Mouse (Mus musculus): Measurements from ENCODE around the gene Chmp3. TPM values are rescaled to one million over a fixed set of nuclear protein-coding genes. Genes with fewer than 3 reads are reported as not detected.

Chmp3 gene
- total RNA-seq (2015; ENCODE audit: low replicate concordance) (57.4 and 62.0 TPM in 2 replicates), total RNA-seq (2017; ENCODE audit: low replicate concordance) (133 and 187 TPM in 2 replicates)

DNA sequence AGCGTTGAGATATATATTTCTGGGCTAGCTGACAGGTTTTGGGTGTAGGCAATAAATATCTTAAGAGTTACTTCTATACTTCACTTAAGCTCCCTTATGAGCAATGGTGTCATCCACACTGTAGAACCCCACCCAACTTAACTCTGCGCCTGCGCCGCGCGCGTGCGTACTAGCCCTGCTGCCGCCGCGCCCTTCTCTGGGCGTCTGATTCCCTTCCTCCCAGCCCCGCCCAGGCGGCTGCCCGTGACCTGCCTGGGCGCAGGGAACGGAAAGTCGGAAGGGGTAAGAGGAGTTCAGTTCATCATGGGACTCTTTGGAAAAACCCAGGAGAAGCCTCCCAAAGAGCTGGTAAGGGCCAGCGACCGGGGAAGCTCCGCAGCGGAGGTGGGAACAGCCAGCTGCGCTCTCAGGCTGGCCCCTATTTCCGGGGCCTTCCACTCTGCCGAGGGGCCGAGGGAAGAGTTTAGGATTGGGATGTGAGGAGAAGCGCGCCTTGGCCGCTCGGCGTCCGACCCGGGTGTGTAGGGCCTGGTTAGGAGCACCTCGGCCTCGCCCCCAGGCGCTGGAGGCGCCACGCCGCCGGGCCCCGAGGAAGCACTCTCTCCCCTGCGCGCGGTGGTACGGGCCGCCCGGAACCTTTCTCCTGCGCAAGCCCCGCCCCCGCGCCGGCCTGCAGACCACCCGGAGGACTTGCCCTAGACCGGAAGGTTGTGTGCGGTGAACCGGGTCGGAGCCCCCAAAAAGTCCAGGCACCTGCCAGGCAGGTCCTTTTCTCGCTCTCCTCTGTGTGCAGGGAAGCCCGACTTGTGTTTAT, at the start of gene Chmp3:
Chmp3 (plus strand) TSS at position 112 of the 814 bp plus-strand sequence.
- peak; percentile 98 for ATAC-seq (replicated peaks; ENCODE audit: low FRiP score, poor library complexity, severe bottlenecking)

DNA sequence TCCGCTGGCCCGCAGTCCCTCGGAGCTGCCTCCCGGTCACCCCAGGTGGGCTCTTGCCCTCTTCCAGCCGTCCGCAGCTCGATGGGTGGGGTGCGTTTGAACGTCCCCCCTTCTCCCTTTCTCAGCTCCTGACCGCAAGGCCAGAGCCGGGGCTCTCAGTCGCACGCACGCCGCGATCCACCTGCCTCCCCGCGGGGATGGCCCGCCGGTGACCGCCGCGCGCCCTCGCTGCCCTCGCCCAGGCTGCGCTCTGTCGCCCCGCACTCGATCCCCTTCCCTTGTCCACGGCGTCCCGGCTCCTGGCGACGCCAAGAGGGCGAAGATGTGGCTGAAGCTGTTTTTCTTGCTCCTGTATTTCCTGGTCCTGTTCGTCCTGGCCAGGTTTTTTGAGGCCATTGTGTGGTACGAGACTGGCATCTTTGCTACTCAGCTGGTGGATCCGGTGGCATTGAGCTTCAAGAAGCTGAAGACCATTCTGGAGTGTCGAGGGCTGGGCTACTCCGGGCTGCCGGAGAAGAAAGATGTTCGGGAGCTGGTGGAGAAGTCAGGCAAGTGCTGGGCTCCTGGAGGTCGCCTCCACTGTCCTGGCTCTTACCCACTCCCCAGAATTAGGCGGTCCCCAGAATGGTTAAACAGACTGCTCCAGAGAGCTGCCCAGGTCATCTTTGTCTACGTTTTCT, 49.1 kb upstream of the Chmp3 start:
- ATAC-seq (replicated peaks; ENCODE audit: low FRiP score, poor library complexity, severe bottlenecking) = peak; percentile 77

DNA sequence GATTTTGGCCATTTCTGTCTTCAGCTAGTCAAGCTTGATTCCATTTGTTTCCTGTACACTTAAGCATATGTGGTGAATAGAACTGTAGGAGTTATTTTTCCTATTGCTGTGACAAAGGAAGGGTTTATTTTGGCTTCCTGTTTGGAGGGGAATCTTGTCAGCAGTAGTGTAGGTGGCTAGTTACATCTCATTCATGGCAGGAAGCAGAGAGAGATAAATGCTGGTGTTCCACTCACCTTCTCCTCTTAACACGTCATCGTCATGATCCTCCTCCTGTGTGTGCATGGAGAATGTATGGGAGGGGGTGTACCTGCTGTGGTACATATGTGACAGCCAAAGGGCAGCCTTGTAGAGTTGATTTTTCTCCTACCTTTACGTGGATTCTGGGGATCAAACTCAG, 43.0 kb upstream of the Chmp3 start:
- ATAC-seq (replicated peaks; ENCODE audit: low FRiP score, poor library complexity, severe bottlenecking) = no peak

DNA sequence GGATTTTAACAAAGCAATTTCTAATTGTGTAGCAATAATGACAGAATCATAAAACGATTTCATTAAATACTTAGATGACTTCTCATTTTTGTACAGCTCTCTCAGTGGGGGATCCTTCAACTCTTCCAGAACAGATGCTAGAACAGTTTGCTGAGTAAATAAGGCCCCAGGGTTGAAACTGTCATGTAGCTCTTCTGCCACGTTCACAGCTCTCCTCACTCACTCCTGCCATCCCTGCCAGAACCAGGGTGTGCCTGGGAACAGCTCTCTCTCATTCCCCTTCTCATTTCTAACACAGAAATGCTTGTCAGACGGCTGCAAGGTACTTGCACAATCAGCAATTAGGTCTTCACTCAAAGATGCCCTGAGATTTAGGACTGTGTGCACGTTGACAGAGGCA, 40.6 kb upstream of the Chmp3 start:
- ATAC-seq (replicated peaks; ENCODE audit: low FRiP score, poor library complexity, severe bottlenecking) = no peak

DNA sequence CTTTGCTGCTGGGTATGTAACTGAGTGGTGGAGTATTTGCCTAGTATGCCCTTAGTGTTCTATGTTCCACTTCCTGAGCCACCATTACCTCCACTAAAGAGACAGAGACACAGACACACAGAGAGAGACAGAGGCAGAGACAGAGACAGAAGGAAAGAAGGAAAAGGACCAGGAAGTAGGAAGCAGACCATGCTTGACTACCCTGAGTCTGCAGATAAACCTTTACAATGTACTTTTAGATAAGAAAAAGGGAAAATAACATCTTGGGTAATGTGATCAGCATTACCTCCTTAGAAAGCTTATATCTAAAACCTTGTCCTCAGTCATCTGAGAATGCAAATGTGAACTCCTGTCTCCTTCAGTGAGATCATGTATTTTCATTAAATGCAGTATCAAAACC, 39.9 kb upstream of the Chmp3 start:
- no peak for ATAC-seq (replicated peaks; ENCODE audit: low FRiP score, poor library complexity, severe bottlenecking)

DNA sequence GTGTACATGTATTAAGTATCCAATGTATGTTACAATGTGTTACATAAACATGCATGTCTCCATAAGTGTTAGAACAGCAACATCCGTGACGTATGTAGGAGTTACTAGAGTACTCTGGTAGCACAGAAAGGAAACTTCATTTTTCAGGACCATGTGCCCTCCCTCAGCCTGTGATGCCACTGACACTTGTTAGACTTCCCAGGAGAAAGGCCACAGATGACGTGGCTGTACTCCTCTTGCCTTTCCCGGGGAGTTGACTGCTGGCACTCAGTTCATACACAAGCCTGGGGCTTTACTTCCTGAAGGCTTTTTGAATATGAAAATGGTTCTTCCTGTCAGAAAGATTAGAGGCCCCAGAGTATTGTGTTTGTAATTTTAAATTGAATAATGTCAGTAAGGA, 39.5 kb upstream of the Chmp3 start:
- no peak for ATAC-seq (replicated peaks; ENCODE audit: low FRiP score, poor library complexity, severe bottlenecking)

DNA sequence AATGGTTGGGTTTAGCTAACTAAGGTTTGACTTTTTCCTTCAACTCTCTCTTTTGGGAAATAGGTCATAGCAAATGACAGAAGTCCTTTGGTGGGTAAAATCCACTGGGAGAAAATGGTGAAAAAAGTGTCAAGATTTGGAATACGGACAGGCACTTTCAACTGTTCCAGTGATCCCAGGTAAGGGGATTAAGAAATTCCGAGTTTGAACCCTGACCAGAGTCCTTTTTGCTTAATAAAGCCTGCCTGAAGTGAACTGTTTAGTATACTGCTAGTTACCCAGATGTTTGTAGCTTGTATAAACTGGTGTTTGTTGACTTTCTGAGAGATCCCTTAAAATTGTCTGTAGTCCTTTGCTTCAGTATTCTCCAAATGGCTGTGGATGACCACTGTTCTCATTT, 37.9 kb upstream of the Chmp3 start:
- no peak for ATAC-seq (replicated peaks; ENCODE audit: low FRiP score, poor library complexity, severe bottlenecking)

DNA sequence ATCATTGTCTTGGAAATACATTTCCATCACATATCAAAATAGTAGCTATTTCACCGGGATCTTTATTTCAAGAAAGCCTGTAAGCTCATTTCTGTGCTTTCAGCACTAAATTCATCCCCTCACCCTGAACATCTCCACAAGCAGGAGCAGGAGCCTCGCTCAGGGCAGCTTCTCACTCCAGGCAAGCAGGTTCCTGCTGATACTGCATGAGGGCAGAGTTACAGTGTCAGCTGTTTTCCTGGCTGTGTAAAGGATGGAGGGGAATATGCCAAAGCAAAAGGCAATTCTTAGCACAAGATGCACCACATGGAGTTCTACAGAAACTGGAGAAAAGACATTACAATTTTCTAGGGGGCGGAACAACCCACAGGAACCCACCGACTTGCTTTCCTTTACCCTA, 24.1 kb upstream of the Chmp3 start:
- ATAC-seq (replicated peaks; ENCODE audit: low FRiP score, poor library complexity, severe bottlenecking) = no peak

DNA sequence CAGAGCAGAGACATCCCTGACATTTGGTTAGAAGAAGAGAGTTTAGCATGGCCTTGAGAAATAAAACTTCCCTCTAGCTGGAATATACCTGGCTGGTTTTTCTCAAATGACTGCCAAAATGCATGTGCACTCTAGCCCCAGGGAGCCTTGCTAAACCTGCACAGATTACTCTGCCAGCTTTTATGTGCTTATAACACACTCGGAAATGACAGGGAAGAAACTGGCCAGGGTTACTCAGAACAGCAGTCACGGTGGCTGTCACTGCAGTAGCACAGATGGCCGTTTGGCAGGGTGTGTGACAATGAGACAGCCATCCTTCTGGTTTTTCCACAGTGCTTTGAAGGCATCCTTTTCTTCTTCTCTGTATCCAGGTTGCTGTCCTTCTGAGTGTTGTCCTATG, 18.0 kb upstream of the Chmp3 start:
- no peak for ATAC-seq (replicated peaks; ENCODE audit: low FRiP score, poor library complexity, severe bottlenecking)

DNA sequence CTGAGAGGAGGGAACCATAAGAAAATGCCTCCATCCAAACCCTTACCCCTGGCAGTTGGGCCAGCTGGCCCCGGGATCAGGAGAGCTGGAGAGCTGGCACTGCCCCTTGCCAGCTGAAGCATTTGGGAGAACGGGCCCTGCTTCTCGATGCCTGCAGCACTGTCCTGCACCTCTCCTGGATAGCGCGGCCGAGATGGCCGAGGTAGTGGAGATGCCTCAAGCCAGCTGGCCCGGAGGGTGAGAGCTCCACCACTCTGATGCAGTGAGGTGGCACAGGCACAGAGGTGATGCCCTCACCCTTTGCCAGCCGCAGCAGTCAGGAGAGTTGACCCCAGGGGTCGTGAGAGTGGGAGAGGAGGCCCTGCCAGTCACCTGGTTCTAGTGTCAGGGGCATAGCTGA, 16.5 kb upstream of the Chmp3 start:
- ATAC-seq (replicated peaks; ENCODE audit: low FRiP score, poor library complexity, severe bottlenecking) = no peak

DNA sequence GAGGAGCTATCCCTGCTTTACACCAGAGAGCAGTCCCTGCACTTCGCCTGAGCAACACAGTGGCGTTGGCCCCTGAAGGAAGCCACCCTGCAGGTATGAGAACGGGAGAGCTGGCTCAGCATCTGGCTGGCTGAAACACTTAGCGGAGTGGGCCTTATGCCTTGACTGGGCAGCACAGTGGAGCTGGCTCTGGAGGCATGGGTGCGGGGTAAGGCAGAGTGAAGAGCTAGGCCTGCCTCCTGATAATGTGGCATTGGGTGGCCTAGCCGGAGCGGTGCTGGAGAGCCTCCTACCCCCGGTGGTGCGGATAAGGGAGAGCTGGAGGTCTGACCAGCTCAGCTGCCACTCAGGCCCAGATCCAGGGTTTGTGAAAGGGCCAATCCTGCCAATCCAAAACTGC, 15.8 kb upstream of the Chmp3 start:
- no peak for ATAC-seq (replicated peaks; ENCODE audit: low FRiP score, poor library complexity, severe bottlenecking)

DNA sequence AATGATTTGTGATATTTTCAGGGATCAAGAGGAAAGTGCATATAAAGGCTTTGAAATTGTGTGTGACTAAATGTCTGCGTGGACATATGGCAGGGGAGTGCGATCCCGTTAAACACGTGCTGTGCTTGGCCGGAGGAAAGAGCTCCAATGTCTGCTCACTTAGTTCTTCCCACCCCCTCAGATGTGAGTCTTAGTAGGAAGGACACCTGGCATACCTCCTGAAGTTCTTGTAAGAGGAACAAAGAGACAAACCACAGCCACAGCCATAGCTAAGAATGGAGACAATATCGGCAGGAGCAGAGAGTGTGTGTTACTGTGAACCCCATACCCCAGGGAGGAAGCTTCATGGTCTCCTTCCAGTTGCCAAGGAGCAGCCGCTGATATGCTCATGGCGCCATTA, 13.4 kb upstream of the Chmp3 start:
- ATAC-seq (replicated peaks; ENCODE audit: low FRiP score, poor library complexity, severe bottlenecking) = no peak

DNA sequence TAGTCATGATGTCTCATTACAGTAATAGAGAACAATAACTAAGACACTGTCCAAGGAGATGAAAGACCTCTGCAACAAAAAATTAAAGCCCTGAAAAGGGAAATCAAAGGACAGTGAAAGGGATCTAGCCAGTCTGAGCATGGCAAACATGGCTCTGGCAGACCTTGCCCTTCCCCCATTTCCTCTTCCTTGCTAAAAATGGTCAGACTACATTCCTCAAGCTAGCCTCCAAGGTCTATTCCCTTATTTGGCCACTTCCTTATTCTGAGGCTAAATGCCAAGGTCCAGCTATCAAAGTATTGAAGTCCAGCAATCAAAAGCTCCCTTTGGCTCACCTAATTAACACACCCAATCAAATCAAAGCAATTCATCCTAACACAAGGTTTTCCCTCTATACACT, 6.3 kb upstream of the Chmp3 start:
- ATAC-seq (replicated peaks; ENCODE audit: low FRiP score, poor library complexity, severe bottlenecking) = no peak

DNA sequence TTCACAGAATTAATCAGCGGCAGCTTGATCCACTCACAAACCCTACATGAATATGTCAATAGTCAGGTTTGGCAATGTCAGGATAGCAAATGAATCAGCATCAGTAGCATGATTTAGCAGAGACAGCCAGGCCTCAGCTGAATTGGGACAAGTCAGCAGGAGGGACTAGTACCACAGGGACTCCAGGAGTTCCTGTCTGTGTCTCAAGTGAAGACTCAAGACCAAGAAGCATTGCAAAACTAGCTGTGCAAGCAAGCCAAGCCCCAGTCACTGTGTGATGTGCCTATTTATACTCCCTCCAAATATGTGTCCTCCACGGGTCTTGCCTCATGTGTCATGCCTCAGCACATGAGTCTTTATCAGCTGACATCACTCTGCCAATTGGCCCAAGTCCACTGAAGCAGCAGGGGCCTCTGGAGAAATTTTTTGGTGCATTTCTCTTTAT, 11.9 kb downstream of the Chmp3 start:
- peak; percentile 75 for ATAC-seq (replicated peaks; ENCODE audit: low FRiP score, poor library complexity, severe bottlenecking)

DNA sequence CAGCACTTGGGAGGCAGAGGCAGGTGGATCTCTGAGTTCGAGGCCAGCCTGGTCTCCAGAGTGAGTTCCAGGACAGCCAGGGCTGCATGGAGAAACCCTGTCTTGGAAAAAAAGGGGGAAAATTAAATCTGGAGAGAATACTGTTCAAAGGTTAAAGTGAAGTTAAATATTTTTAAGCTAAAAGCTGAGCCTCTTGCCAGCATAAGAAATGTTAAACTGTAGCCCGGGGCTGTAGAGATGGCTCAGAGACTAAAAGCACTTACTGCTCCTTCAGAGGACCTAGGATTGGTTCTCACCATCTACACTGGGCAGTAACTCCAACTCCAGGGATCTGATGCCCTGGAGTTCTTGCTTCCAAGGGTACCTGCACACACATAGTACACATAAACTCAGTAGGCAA, 13.2 kb downstream of the Chmp3 start:
- no peak for ATAC-seq (replicated peaks; ENCODE audit: low FRiP score, poor library complexity, severe bottlenecking)

DNA sequence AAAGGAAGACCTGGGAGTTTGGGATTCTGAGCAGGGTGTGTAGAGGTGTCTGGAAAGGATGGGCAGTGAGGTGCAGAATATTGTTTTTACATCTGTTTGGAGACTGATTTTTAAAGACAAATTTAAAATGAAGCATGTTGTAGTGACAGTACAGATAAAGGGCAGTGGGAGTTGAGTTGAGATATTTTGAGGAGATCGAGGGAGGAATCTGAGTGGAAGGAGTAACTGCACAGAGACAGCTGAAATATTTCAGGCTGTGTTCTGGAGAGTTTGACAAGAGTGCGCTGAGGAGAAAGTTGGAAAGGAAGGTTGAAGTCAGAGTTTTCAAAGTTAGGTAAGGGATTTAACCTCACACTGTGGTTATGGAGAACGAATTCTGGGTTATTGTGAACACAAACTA, 25.0 kb downstream of the Chmp3 start:
- ATAC-seq (replicated peaks; ENCODE audit: low FRiP score, poor library complexity, severe bottlenecking) = no peak

DNA sequence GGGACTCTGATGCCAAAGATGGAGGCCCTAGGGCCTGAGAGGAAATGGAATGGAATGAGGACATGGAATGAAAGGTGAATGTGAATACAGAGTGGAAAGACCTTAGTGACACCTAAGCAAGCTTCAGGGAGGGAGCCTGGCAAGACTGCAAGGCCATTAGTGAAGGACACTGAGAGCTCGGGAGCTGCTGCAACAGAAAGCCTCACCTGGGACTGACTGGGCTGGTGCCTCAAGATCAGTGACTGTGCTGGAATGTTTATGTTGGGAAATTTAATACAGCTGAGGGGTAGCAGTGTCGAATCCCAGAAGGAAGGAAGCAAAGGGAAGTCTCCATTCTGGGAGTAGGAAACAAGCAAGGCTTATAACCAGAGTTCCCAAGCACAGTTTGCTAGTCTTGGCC, 25.4 kb downstream of the Chmp3 start:
- ATAC-seq (replicated peaks; ENCODE audit: low FRiP score, poor library complexity, severe bottlenecking) = no peak

DNA sequence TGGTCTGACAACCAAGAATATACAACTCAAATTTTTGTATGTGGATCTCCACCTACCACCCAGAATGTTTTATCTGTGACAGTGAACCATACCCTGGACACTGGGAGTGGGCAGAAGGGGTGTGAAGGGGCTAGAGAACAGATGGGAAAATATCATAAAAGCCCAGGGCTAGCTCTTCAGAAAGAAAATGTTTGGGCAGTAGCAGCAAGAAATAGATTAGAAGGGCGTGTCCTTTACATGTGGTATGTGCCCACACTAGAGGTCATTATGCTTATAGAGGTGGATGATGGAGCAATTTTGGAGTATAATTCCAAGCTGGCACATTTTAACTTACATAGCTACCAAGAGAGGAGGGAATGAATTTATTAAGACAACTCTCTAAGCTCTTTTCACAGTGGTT, 31.8 kb downstream of the Chmp3 start:
- peak; percentile 76 for ATAC-seq (replicated peaks; ENCODE audit: low FRiP score, poor library complexity, severe bottlenecking)

DNA sequence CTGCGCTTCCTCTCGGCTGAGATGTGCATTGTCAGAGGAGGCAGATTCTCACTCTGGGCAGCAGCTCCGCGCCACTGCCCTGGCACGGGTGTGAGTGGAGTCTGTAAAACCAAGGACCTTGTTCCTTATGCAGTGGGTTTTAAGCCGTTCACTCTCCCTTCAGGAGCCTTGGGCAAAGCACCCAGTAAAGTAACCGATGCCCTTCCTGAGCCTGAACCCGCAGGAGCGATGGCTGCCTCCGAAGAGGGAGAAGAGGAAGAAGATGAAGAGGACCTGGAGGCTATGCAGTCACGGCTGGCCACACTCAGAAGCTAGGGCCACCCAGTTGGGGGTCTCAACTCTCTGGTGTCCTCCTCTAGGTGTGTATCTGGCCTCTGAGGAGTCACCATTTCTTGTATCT, 35.9 kb downstream of the Chmp3 start:
- ATAC-seq (replicated peaks; ENCODE audit: low FRiP score, poor library complexity, severe bottlenecking) = no peak

DNA sequence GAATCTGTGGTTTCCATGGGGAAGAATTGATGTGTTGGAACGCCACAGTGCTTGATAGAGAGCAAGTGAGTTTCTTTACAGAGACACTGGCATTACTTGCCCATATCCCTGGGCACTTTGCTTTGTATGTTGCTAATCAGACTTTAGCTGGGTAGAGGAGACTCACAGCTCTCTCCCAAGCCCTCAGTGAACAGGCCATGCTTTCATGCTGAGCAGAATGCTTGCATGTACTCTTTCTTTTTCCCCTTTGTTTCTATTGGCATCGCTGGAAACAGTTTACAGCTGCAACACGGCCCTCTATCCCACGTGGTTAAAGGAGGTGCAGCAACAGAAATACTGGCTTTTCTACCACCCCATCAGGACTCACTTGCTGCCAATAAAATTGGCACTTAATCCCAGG, 39.6 kb downstream of the Chmp3 start:
- ATAC-seq (replicated peaks; ENCODE audit: low FRiP score, poor library complexity, severe bottlenecking) = no peak

DNA sequence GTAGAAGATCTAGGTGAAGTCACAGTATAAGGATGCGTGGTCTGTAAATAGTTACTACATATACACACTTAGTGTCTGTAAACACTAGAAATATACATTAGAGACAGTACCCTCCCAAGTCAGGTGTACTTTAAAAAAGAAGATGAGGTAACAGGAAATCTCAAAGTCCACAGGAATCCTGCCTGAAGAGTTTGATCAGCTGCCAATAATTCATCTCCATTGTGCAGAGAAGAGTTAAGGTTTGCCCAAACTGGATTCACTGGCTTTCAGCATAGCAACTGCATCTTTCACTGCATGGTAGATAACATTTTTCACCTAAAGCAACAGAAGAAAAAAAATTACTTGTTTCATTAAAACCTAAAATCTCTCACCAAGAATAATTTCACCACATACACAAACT, 45.8 kb downstream of the Chmp3 start:
- no peak for ATAC-seq (replicated peaks; ENCODE audit: low FRiP score, poor library complexity, severe bottlenecking)
